Mouse (Mus musculus) liver, postnatal 0 days (tissue): ENCODE measurements around the gene Atic. TPM values are rescaled to one million over a fixed set of nuclear protein-coding genes. Genes with fewer than 3 reads are reported as not detected.

ENCODE experiments used
- ATAC-seq: fragments of 200-750 bp; cut with Nextera tagmentation; 2 replicates; pipeline ENCODE4 v1.8.0; 2017; ENCODE audit warnings: mild to moderate bottlenecking, moderate library complexity
- DNase-seq: peaks from one replicate; pipeline ENCODE4 v3.0.0-alpha.2; 2016
- H3K27ac ChIP-seq: fragments of 300-500 bp; sonication (generic); 2 replicates; pipeline ENCODE4 v1.5.1; 2014; ENCODE audit warnings: antibody characterized with exemption, moderate library complexity, mild to moderate bottlenecking, low read depth
- H3K27me3 ChIP-seq: fragments of 300-500 bp; sonication (generic); 2 replicates; pipeline ENCODE4 v1.6.1; 2014; ENCODE audit warnings: low read length, control low read depth, mixed read lengths; ENCODE audit not compliant: insufficient read depth
- H3K36me3 ChIP-seq: fragments of 300-500 bp; sonication (generic); replicated peaks from 2 replicates; pipeline ENCODE4 v1.6.1; 2014; ENCODE audit warnings: mild to moderate bottlenecking, control low read depth, low read length, moderate library complexity, mixed read lengths; ENCODE audit not compliant: insufficient read depth
- H3K4me1 ChIP-seq: fragments of 300-500 bp; sonication (generic); 2 replicates; pipeline ENCODE4 v1.6.1; 2014; ENCODE audit warnings: antibody characterized with exemption, mild to moderate bottlenecking, control low read depth; ENCODE audit not compliant: insufficient read depth
- H3K4me2 ChIP-seq: fragments of 300-500 bp; sonication (generic); 2 replicates; pipeline ENCODE4 v1.6.1; 2014; ENCODE audit warnings: low read depth, mild to moderate bottlenecking, low read length, moderate library complexity, mixed read lengths
- H3K4me3 ChIP-seq: fragments of 300-500 bp; sonication (generic); 2 replicates; pipeline ENCODE4 v1.5.1; 2014; ENCODE audit warnings: low read depth, low read length
- H3K9ac ChIP-seq: fragments of 300-500 bp; sonication (generic); replicated peaks from 2 replicates; pipeline ENCODE4 v1.6.1; 2014; ENCODE audit warnings: mild to moderate bottlenecking, moderate library complexity
- H3K9me3 ChIP-seq: fragments of 300-500 bp; sonication (generic); 2 replicates; pipeline ENCODE4 v1.6.1; 2016; ENCODE audit warnings: mild to moderate bottlenecking, control low read depth, low read length, mixed read lengths
- CTCF ChIP-seq: sonication (generic); IDR thresholded peaks from 2 replicates; pipeline ENCODE4 v1.5.1; 2016; ENCODE audit warnings: antibody characterized with exemption, low read depth
- EP300 ChIP-seq: IDR thresholded peaks from 2 replicates; pipeline ENCODE4 v1.6.1; 2016; ENCODE audit warnings: antibody characterized with exemption, low read depth, mild to moderate bottlenecking
- WGBS: fragments of 180-500 bp; shearing (Covaris S2); extraction: QIAGEN DNeasy Blood & Tissue Kit; methylation state at CpG from one replicate; pipeline ENCODE4 v1.1.7; 2014; ENCODE audit not compliant: insufficient replicate concordance; 5-methylcytosine and 5-hydroxymethylcytosine counted together
- polyA plus RNA-seq: library from polyadenylated mRNA; unstranded; fragments of >200 nt; fragmentation: Nextera tagmentation; extraction: Ambion mirVana; gene quantifications from 2 replicates; pipeline ENCODE4 v1.2.1, GENCODE M21; 2015

The Atic gene
- polyA plus RNA-seq, 1 experiment from 2014 or later = 22.2 TPM

DNA sequence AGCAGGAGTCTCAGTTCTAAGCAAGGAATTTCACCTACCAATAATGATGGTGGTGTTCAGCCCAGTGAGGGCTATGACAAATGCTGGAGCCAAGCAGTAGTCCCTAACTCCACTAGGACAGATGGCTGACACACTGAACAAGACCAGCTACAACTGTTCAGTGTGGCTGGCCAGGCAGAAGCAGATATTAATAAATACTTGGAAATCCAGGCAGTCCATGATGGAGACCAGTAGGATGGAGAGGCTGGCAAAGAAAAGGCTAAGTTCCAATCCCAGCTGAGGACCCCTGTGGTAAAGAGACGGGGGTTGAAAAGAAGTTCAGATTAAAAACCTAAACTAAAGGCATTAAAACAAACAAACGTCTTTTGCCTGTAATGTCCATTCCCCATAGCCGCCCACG, 17.3 kb upstream of the Atic start:
- 76% methylated on average over 4 of the region's 4 CpGs for WGBS
- Histone ChIP-seq H3K36me3 (no peaks in the 10 kb centered on the region), H3K9me3 (no peaks in the 10 kb centered on the region), H3K4me2 (no peak overlapping the region), H3K4me3 (no peak overlapping the region), H3K4me1 (no peaks in the 10 kb centered on the region), H3K9ac (no peak overlapping the region), H3K27me3 (no peaks in the 10 kb centered on the region), H3K27ac (no peak overlapping the region)
- TF ChIP-seq EP300 = no peak
- TF ChIP-seq CTCF = no peak
- no peak for ATAC-seq
- no peak for DNase-seq

DNA sequence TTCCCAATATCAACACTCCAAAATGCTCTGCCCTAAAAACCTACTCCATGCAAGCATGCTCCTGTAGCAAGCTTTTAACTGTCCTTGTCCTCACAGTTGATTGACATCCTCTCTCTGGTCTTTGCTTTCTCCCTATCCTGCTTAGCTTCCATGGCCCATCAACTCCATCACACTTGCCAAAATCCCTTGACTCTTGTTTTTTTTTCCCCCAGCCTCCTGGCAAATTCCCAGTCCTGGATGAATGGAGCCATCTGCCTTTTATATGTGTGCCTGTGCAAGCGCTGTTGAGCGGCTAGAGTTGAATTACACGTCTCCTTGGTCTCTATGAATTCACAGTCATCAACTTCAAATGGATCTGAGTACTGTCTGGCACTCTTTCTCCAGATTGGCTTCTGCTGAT, 16.5 kb upstream of the Atic start:
- Histone ChIP-seq H3K27ac (no peak overlapping the region), H3K4me1 (no peaks in the 10 kb centered on the region), H3K4me2 (no peak overlapping the region), H3K9me3 (no peaks in the 10 kb centered on the region), H3K27me3 (no peaks in the 10 kb centered on the region), H3K4me3 (no peak overlapping the region), H3K9ac (no peak overlapping the region), H3K36me3 (no peaks in the 10 kb centered on the region)
- 80% methylated on average over 3 of the region's 3 CpGs for WGBS
- DNase-seq = no peak
- TF ChIP-seq EP300 = no peak
- TF ChIP-seq CTCF = no peak
- ATAC-seq = no peak

DNA sequence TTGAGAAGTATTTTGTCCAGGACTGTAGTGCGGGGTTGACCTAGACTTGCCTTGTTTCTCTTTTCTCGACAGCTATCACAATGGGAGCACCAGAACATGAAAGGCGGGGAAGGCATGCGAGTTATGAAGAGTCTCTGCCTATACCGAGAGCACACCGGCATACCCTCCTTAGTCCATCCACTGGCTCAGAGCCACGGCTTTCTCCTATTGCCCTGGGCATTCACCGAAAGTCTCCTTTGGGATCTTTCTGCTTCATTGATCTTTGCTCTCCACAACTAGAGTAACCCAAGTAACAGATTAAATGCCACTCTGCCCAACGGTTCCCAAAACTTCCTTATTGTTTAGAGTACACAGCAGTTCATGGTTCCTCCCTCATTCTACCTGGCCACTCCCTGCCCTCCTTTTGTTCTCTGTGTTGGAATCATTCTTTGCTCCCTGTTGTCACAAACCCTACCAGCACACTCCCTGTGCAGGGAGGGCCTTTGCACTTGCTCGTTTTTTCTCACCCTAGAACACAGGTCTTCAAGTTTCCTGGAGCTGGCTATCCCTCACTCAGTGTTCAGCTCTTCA, 6.2 kb upstream of the Atic start:
- TF ChIP-seq EP300 = no peak
- no peak for TF ChIP-seq CTCF
- ATAC-seq = no peak
- Histone ChIP-seq H3K9ac (no peak overlapping the region), H3K27me3 (no peaks in the 10 kb centered on the region), H3K9me3 (no peaks in the 10 kb centered on the region), H3K36me3 (no peaks in the 10 kb centered on the region), H3K27ac (no peak overlapping the region), H3K4me1 (no peaks in the 10 kb centered on the region), H3K4me3 (no peak overlapping the region), H3K4me2 (no peak overlapping the region)
- WGBS = 76% methylated on average over 10 of the region's 10 CpGs
- no peak for DNase-seq

DNA sequence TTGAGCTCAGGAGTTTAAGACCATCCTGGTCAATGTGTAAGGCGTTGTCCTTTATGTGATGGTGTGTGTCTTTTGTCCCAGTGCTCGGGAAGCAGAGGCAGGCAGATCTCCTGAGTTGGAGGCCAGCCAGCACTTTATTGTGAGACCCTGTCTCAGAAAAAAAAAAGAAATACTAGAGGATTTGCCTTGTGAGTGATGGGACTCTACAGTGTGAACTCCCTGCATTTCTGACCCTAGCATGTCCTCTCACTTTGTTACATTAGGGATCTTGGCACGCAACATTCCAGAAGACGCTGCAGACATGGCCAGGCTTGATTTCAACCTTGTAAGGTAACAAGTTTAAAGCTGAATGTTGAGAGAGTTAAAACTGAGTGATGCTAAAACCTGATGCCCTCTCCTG, 3.7 kb downstream of the Atic start:
- no peak overlapping the region for H3K9ac ChIP-seq
- H3K27me3 ChIP-seq = no peaks in the 10 kb centered on the region
- peaks cover 12% of the 10 kb centered on the region for H3K4me1 ChIP-seq
- no peak overlapping the region for H3K4me2 ChIP-seq
- H3K9me3 ChIP-seq = no peaks in the 10 kb centered on the region
- TF ChIP-seq CTCF = no peak
- TF ChIP-seq EP300 = no peak
- ATAC-seq (no peak), DNase-seq (no peak)
- H3K36me3 ChIP-seq = peaks cover 39% of the 10 kb centered on the region
- H3K4me3 ChIP-seq = no peak overlapping the region
- no peak overlapping the region for H3K27ac ChIP-seq
- 93% methylated on average over 4 of the region's 4 CpGs for WGBS

DNA sequence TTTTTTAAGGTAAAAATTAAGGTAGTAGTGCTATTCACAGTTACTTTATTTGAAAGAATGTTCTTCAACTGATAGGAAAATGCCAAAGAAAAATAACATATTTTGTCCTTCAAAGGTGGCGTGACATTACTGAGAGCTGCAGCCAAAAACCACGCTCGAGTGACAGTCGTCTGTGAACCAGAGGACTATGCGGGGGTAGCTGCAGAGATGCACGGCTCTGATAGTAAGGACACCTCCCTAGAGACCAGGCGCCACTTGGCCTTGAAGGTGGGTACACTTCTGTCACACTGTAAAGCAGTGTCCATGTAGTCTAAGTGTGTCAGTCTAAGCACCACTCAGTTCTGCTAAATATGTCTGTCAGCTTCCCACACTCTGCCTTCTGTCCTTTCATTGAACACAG, 7.3 kb downstream of the Atic start:
- DNase-seq (no peak), ATAC-seq (no peak)
- Histone ChIP-seq H3K27me3 (no peaks in the 10 kb centered on the region), H3K4me3 (no peak overlapping the region), H3K9ac (no peak overlapping the region), H3K36me3 (peaks cover 71% of the 10 kb centered on the region), H3K27ac (no peak overlapping the region), H3K4me2 (no peak overlapping the region), H3K4me1 (no peaks in the 10 kb centered on the region), H3K9me3 (no peaks in the 10 kb centered on the region)
- TF ChIP-seq EP300 (no peak), CTCF (no peak)
- WGBS = 85% methylated on average over 7 of the region's 7 CpGs

DNA sequence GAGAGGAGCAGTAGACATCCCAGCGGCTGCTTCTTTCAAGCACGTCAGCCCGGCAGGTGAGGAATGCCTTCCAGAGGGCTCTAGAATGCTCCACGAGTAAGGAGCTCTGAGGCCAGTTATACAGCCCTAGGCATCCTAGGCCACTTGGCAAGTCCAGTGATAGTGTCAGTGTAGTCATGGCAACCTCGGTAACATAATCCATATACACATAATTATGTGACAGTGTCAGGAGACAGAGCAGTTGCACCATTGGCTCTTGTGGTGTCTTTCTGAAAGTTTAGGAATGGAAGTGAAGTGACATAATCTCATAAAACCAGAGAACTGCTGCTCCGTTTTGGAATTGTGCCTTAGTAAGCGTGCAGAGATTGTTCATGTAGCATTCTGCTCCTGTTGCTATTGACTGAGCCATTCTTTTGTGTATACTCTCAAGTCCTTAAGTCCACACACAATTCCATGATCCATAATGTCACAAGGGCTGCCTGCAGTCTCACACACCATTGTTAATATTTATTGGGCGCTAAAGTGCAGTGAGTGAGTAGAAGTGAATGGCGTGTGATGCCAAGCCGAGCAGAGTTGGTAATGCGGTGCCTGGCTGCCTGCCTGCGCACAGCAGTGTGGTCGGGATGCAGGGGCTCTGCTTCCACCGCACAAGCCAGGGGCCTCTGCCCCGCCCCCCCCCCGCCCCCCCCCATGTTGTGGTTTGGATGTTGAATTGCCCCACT, 11.1 kb downstream of the Atic start:
- Histone ChIP-seq H3K9me3 (no peaks in the 10 kb centered on the region), H3K36me3 (peaks cover 83% of the 10 kb centered on the region), H3K4me3 (no peak overlapping the region), H3K4me2 (no peak overlapping the region), H3K4me1 (no peaks in the 10 kb centered on the region), H3K27me3 (no peaks in the 10 kb centered on the region), H3K9ac (no peak overlapping the region), H3K27ac (no peak overlapping the region)
- 75% methylated on average over 16 of the region's 16 CpGs for WGBS
- TF ChIP-seq CTCF = no peak
- no peak for TF ChIP-seq EP300
- DNase-seq = no peak
- no peak for ATAC-seq
